In the genomic region with DNA sequence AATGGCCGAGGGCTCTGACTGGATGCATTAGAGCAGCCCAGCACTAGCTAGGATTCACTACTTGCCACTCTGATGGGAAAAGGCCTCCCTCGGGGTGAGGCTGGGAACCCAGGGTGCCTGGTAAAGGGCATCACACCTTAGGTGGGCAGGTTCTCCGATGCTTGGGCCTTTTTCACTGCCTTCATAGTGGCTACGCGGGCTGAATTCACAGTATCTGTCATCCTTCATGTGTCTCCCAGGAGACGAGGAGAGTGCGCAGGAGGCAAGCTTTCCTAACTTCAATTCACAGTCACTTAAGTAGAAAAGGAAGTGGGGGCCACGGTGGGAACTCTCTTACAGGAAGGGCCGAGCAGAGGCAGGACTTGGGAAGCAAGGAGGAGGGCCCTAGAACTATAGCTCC, we compare ENCODE assay signal across 17 mouse cellular contexts. TPM values are rescaled to one million over a fixed set of nuclear protein-coding genes. Genes with fewer than 3 reads are reported as not detected.
A peak's percentile ranks its signal among the peaks of the same experiment; 100 is the strongest.
DNase-seq lines count a peak whose midpoint lies in the region; ATAC-seq and TF ChIP-seq lines count a peak whose summit lies in the region.
"Had no signal": no experiment of that assay in that cellular context is flagged by ENCODE, and none has a peak within 500 bp of the region (broad histone marks: within the 10 kb centered on the region; RNA-seq: fewer than 3 reads in every experiment).

No protein-coding gene starts in this region.

- intact Hi-C loops in heart, adult 2 months (cut with DNase I): no loop called here
- intact Hi-C loops in heart, postnatal 25 days (cut with DNase I): no loop called here

- no peaks in the 10 kb centered on the region for H3K36me3 ChIP-seq in heart, adult 2 months (ENCODE audit: control insufficient read depth, insufficient read depth, low read length)
- no peaks in the 10 kb centered on the region for H3K36me3 ChIP-seq in liver, postnatal 0 days (replicated peaks; ENCODE audit: insufficient read depth, low read length)
- peaks cover 22% of the 10 kb centered on the region for H3K36me3 ChIP-seq in liver, embryonic 12.5 days
- peaks cover 30% of the 10 kb centered on the region for H3K36me3 ChIP-seq in limb, embryonic 15.5 days
- no peaks in the 10 kb centered on the region for H3K36me3 ChIP-seq in kidney, embryonic 16.5 days (ENCODE audit: insufficient read depth, low read length)

- no peak for TF ChIP-seq CTCF in heart, adult 2 months (IDR thresholded peaks at IDR 0.05)
- no peak for TF ChIP-seq CTCF in liver, postnatal 0 days (IDR thresholded peaks at IDR 0.05; ENCODE audit: low read depth)

- peaks cover 5% of the 10 kb centered on the region for H3K4me1 ChIP-seq in heart, adult 2 months (ENCODE audit: control insufficient read depth, insufficient read depth, low read length)
- H3K4me1 ChIP-seq in liver, postnatal 0 days (ENCODE audit: insufficient read depth): peaks cover 2% of the 10 kb centered on the region
- peaks cover 27% of the 10 kb centered on the region for H3K4me1 ChIP-seq in liver, embryonic 12.5 days
- peaks cover 22% of the 10 kb centered on the region for H3K4me1 ChIP-seq in limb, embryonic 15.5 days
- peaks cover 9% of the 10 kb centered on the region; the same call in 1 of the 2 replicates for H3K4me1 ChIP-seq in kidney, embryonic 16.5 days (ENCODE audit: insufficient read depth, low read length)

- peak overlapping the region; percentile 48 for H3K27ac ChIP-seq in heart, adult 2 months
- no peak overlapping the region for H3K27ac ChIP-seq in liver, postnatal 0 days (ENCODE audit: low read depth)
- H3K27ac ChIP-seq in liver, embryonic 12.5 days: no peak overlapping the region
- 0 out of 2 replicates have a peak overlapping the region, but pooled peaks have one; percentile 30 for H3K27ac ChIP-seq in limb, embryonic 15.5 days
- H3K27ac ChIP-seq in kidney, embryonic 16.5 days (ENCODE audit: low read length): no peak overlapping the region
- H3K27ac ChIP-seq: layer of hippocampus, adult 2 months; liver, embryonic 13.5 days had no signal

- H3K4me2 ChIP-seq in liver, postnatal 0 days (ENCODE audit: low read depth, low read length): no peak overlapping the region
- no peak overlapping the region for H3K4me2 ChIP-seq in liver, embryonic 12.5 days
- no peak overlapping the region for H3K4me2 ChIP-seq in limb, embryonic 15.5 days
- no peak overlapping the region for H3K4me2 ChIP-seq in kidney, embryonic 16.5 days (replicated peaks; ENCODE audit: low read depth, low read length)
- H3K4me2 ChIP-seq: kidney, embryonic 15.5 days; liver, embryonic 13.5 days; midbrain, embryonic 11.5 days had no signal

- H3K9me3 ChIP-seq in liver, postnatal 0 days (ENCODE audit: low read length): no peaks in the 10 kb centered on the region
- no peaks in the 10 kb centered on the region for H3K9me3 ChIP-seq in liver, embryonic 12.5 days (replicated peaks)
- H3K9me3 ChIP-seq in limb, embryonic 15.5 days: no peaks in the 10 kb centered on the region
- no peaks in the 10 kb centered on the region for H3K9me3 ChIP-seq in kidney, embryonic 16.5 days (ENCODE audit: low read length)
- H3K9me3 ChIP-seq: G1E; kidney, embryonic 15.5 days; liver, embryonic 13.5 days had no signal

- 46% methylated on average over 9 of the region's 9 CpGs for WGBS in heart, adult 2 months
- WGBS in liver, postnatal 0 days (ENCODE audit: insufficient replicate concordance): 63% methylated on average over 9 of the region's 9 CpGs
- 59% methylated on average over 9 of the region's 9 CpGs for WGBS in liver, embryonic 12.5 days (ENCODE audit: insufficient replicate concordance)
- WGBS in limb, embryonic 15.5 days: 72% methylated on average over 9 of the region's 9 CpGs
- WGBS in kidney, embryonic 16.5 days: 61% methylated on average over 9 of the region's 9 CpGs

- TF ChIP-seq EP300 in heart, adult 2 months (IDR thresholded peaks at IDR 0.05; ENCODE audit: insufficient read depth, low read depth, low read length): no peak
- TF ChIP-seq EP300 in liver, postnatal 0 days (IDR thresholded peaks at IDR 0.05; ENCODE audit: low read depth): no peak

- H3K27me3 ChIP-seq in heart, adult 2 months (ENCODE audit: control insufficient read depth, insufficient read depth, low read length): no peaks in the 10 kb centered on the region
- no peaks in the 10 kb centered on the region for H3K27me3 ChIP-seq in liver, postnatal 0 days (ENCODE audit: insufficient read depth, low read length)
- no peaks in the 10 kb centered on the region for H3K27me3 ChIP-seq in liver, embryonic 12.5 days (replicated peaks)
- no peaks in the 10 kb centered on the region for H3K27me3 ChIP-seq in limb, embryonic 15.5 days
- H3K27me3 ChIP-seq in kidney, embryonic 16.5 days (ENCODE audit: insufficient read depth, low read length): no peaks in the 10 kb centered on the region
- H3K27me3 ChIP-seq: kidney, embryonic 15.5 days; liver, embryonic 13.5 days had no signal

- no peak overlapping the region for H3K4me3 ChIP-seq in heart, adult 2 months
- no peak overlapping the region for H3K4me3 ChIP-seq in liver, postnatal 0 days (ENCODE audit: low read depth, low read length)
- no peak overlapping the region for H3K4me3 ChIP-seq in liver, embryonic 12.5 days
- H3K4me3 ChIP-seq in limb, embryonic 15.5 days: no peak overlapping the region
- no peak overlapping the region for H3K4me3 ChIP-seq in kidney, embryonic 16.5 days (ENCODE audit: low read length)
- H3K4me3 ChIP-seq: kidney, embryonic 15.5 days; layer of hippocampus, adult 2 months; liver, embryonic 13.5 days had no signal

- H3K79me2 ChIP-seq in heart, adult 2 months (replicated peaks; ENCODE audit: control insufficient read depth, insufficient read depth, low read length): no peaks in the 10 kb centered on the region

- ATAC-seq in liver, postnatal 0 days: no peak
- ATAC-seq in liver, embryonic 12.5 days: no peak
- ATAC-seq in limb, embryonic 15.5 days (ENCODE audit: insufficient number of reproducible peaks, low FRiP score, low TSS enrichment, low read depth): no peak
- ATAC-seq in kidney, embryonic 16.5 days (ENCODE audit: low FRiP score, low TSS enrichment): no peak
- ATAC-seq: forebrain, postnatal 0 days had no signal

- H3K9ac ChIP-seq in heart, adult 2 months (ENCODE audit: low read depth, low read length): no peak overlapping the region
- H3K9ac ChIP-seq in liver, postnatal 0 days (replicated peaks): no peak overlapping the region
- H3K9ac ChIP-seq in liver, embryonic 12.5 days: no peak overlapping the region
- no peak overlapping the region for H3K9ac ChIP-seq in limb, embryonic 15.5 days
- no peak overlapping the region for H3K9ac ChIP-seq in kidney, embryonic 16.5 days (replicated peaks; ENCODE audit: low read length)
- H3K9ac ChIP-seq: forebrain, postnatal 0 days; kidney, embryonic 15.5 days; liver, embryonic 13.5 days had no signal

- DNase-seq in heart, adult 2 months: peak in 1 of 2 experiments; percentile 26
- no peak for DNase-seq in heart, postnatal 25 days (ENCODE audit: low spot score)
- DNase-seq in liver, postnatal 0 days: peak; percentile 10
- peak; percentile 19 for DNase-seq in thymus, postnatal 4 days
- DNase-seq in thymus, adult 18-20 months: no peak
- DNase-seq: cerebellum, adult 11 months; cerebellum, postnatal 25 days; forebrain, postnatal 0 days; left cerebral cortex, postnatal 4 days; liver, embryonic 13.5 days had no signal

- TF ChIP-seq POLR2A in heart, adult 2 months (IDR thresholded peaks at IDR 0.05; ENCODE audit: insufficient read depth, low read depth, low read length): no peak

RNA-seq across cellular contexts. Expression of a gene that starts 29.1 kb away (rescaled TPM):
- total RNA-seq in heart, adult 2 months (2021): 10 to 100 TPM; 20.7 to 23.1 TPM
- 49.5 and 93.4 TPM in 2 replicates for polyA plus RNA-seq in heart, adult 2 months (2012; rRNA removed)
- total RNA-seq in heart, postnatal 25 days (2021): 10 to 100 TPM; 24.0 to 25.3 TPM
- polyA plus RNA-seq in liver, postnatal 0 days (2015; fragmentation: Nextera tagmentation; extraction: Ambion mirVana): 361 and 373 TPM in 2 replicates
- polyA plus RNA-seq in liver, embryonic 12.5 days (2016; fragmentation: Nextera tagmentation; extraction: Ambion mirVana): 40.8 and 45.7 TPM in 2 replicates
- polyA plus RNA-seq in limb, embryonic 15.5 days (2015; fragmentation: Nextera tagmentation; extraction: Ambion mirVana): 45.9 and 51.0 TPM in 2 replicates
- polyA plus RNA-seq in kidney, embryonic 16.5 days (2015; fragmentation: Nextera tagmentation; extraction: Ambion mirVana): 52.5 and 59.5 TPM in 2 replicates

Comparison
In these comparisons a context has a peak if more than half of its experiments do, and no peak if none do; other contexts are left out.
1. DNase-seq: peak in liver, postnatal 0 days (single experiment) and thymus, postnatal 4 days (single experiment); none in heart, postnatal 25 days (single experiment) and thymus, adult 18-20 months (0 of 2).
2. H3K27ac ChIP-seq: peak in heart, adult 2 months (single experiment) and limb, embryonic 15.5 days (single experiment); none in liver, postnatal 0 days (single experiment), liver, embryonic 12.5 days (single experiment) and kidney, embryonic 16.5 days (single experiment).